Mouse (Mus musculus) left cerebral cortex, adult 11 months (tissue): Measurements from ENCODE around the gene Hdac4.

Experiments used
- DNase-seq: peaks from one replicate; pipeline ENCODE4 v3.0.0; 2022; ENCODE audit warnings: low spot score

Gene Hdac4

DNA sequence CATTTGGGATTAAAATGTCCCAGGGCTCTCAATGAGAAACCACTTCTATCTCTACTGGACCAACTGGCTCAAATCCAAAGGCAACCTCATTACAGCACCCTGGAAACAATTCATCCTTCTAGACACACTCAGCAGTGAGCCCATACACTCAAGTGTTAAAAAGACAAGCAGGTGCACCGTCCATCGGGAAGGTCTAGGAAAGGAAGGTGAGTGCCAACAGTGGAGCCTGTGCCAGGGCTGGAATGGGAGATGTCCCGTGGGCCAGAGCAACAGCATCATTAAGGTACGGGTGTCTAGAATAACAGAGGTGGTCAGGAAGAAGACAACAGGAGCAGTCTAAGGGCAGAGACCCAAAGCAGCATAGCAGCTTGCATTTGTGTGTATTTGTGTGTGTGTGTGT is 173.5 kb downstream of the Hdac4 start:
- no peak for DNase-seq

GRCm38 (mm10) chr1:92015938-92016672 is 179.4 kb downstream of the Hdac4 start:
- no peak for DNase-seq

- no peak for DNase-seq
Measured at GRCm38 (mm10) chr1:92015252-92015651, 180.2 kb downstream of the Hdac4 start.

DNA sequence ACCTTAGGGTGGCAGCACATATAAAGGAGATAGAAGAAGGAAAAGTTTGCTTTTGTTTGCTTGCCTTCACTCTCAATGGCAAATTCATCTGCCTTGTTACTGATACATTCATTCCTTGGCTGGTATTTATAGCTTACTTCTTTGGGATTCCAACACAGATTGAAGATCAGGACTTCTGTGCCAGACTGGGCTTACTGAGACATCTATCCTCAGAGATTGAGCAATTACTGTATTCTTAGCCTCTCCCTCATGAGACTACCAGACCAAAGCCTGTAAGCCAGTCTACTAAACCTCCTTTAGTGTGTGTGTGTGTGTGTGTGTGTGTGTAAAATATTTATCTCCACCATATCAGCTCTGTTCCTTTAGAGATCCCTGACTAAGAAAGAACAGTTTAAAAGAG is 181.0 kb downstream of the Hdac4 start:
- DNase-seq, result no peak

DNA sequence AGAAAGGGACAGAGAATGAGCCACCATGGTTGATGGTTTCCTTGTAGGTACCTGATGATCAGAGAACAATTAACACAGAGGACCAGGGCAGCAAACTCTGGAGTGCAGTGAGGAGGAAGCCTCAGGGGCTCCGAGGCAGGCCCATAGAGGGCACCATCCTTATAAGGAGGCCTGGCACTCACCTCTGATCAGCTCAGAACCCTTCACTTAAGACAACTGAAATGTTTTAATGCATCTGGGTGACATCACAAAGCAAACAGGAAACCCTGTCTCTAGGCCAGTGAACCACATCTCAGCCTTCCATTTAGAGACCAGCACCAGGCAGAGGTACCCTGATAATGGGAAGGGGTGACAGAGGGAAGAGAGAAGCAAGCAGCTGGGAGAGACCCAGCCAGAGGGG is 188.8 kb downstream of the Hdac4 start:
- no peak for DNase-seq

DNA sequence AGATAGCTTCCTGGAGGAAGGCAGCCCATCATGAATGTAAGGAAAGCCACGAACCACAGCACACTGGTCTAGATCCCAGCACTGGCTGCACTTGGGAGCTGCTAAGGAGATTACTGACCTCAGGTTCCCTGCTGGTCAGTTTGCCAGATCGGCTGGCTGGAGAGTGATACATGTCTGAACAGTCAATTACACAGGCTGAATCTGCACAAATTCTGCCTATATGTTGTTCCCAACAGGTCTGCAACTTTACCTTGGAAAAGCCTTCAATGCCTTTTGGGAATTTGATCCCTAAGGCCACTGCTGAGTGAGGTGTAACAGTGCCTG is 189.9 kb downstream of the Hdac4 start:
- no peak for DNase-seq

DNA sequence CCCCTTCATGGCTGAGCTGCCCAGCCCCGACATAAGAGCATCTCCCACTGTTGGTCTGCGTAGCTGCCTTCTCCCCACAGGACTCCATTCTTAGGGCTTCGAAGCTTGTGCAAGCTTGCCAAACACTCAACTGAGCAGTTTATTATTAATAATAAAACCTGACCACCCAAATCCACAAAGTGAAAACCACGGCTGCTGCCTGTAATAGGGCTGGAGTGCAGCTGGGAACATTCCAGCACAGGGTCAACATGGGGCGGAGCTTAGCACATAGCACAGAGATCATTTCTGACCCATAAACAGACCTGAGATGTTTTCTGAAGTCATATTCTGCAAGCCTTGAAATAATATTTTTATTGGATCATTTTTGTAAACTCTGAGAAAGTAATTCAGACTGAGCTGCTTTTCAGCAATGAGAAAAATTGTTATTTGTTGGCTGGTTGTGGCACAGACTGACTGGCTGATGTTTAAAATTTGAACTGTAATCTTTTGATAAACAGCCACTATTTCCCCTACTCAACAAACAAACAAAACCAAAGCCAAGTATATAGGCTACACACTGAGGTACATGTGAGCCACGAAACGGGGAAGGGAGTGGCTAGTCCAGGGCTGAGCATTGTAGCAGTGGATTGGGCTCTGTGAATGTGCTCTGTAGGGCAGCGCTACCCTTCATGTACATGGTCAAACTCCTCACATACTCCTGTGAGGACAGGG is 190.4 kb downstream of the Hdac4 start:
- DNase-seq, result no peak

DNA sequence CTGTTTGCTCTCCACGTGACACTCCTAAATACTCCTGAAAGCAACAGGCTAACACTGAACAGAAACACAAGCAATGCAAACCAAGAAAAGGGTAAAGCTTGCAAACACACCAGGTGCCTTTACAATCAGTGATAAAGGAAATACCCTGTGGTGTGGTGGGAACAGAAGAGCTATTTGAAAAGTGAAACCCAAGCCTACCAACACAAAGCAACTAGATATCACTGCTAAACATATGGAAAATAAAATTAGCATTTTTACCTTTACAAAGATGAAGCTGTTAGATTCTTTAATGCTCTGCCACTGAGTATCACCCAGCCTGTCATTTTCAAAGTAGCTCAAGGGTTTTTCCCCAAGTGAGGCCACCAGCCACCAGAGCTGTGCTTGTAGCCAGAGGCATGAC is 191.4 kb downstream of the Hdac4 start:
- no peak for DNase-seq

DNA sequence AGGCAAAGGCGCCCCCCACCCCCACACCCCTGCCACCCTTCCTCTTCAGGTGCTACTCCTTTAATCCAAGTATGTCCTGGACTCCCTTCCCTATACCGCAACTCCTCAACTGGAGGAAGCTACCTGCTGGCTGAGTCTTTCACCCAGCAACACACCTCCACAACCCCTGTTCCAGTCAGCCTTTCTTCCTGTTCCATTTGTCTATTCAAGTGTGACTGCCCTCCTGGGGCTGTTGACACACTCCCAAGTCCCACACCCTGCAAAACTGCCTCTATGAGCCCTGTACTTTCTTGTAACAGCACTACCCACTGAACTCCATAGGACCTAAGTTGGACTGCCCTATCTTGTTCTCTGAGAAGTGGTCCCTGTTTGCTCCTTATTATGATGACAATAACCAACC is 195.3 kb downstream of the Hdac4 start:
- no peak for DNase-seq

DNA sequence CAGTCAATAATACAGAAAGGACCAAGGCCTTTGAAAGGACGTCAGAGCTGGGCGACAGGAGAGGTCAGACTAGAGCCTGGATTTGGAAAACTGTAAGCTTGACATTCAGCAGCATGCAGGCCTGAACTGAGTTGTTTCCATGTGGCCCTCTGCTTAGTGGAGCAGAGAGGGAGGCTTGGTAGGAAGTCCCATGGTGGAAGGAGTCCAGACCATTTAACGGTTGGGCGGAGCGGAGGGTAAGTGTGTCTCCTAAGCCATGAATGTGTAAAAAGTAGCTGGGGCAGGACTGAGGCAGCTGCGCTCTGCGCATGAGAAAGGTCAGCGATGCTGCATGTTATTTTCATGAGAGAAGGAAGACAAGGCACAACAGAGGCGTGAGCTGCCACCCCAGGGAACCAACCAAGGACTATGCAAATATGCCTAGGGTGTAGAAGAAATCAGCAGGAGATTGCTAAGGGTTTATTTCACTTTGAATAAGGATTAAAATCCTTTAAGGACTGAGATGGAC is 201.8 kb downstream of the Hdac4 start:
- no peak for DNase-seq

DNA sequence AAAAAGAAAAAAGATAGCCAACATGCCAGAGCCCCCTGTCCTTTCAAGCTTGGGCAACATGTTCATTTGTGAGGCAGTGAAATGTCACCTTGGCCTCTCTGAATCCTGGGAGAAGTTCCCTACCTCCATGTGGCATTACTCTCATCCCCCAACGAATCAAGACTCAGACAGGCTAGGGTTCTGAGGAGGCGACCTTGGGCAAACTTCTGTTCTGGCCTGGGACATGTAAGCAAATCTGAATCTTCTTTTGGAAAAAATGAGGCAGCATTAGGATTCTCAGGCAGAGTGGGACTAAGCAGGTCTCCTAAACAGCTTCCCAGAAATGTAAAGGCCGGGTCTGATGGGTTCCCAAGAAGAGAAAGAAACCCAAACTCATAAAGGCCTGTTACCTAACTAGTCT is 202.8 kb downstream of the Hdac4 start:
- no peak for DNase-seq

- DNase-seq, result no peak
Measured at GRCm38 (mm10) chr1:91991597-91991996, 203.9 kb downstream of the Hdac4 start.

DNA sequence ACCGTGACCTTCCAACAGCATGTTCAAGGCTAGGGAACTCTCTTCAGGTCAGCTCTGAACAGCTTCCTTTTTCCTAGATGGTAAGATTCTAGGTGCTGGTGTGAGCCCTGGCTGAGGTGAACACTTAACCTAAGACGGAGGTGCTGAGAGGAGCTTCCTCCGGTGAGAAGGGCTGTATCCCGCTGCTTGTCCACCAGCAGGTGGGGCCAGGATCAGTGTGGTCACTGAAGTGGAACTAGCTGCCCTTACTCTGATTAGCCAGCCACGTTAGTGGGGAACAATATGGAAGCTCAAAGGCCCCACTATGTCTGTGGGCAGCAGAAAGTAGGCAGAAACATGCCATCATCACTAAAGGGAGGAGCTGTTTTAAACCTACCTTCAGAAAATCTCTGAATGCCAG is 204.6 kb downstream of the Hdac4 start:
- no peak for DNase-seq

DNA sequence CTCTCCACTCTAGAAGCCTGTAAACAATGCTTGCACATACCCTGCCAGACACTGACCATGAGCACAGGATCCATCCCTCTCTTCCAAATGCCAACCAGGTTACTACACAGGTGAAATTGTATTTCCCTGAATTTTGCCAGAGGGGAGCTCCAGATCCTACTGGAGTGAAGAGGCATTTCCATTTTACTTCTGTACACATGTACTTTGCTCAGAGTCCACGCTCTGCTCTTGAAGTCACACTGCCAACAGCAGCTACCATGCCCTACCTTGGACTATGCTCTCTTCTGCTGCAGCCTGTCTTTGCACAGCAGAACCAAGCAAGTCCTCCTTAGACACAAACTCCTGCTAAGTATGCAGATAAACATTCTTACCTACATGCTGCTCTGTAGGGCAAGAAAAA is 206.6 kb downstream of the Hdac4 start:
- no peak for DNase-seq

- peak; percentile 16 for DNase-seq
Measured at GRCm38 (mm10) chr1:91987431-91987830, 208.1 kb downstream of the Hdac4 start.

- no peak for DNase-seq
Measured at GRCm38 (mm10) chr1:91985783-91986182, 209.7 kb downstream of the Hdac4 start.

DNA sequence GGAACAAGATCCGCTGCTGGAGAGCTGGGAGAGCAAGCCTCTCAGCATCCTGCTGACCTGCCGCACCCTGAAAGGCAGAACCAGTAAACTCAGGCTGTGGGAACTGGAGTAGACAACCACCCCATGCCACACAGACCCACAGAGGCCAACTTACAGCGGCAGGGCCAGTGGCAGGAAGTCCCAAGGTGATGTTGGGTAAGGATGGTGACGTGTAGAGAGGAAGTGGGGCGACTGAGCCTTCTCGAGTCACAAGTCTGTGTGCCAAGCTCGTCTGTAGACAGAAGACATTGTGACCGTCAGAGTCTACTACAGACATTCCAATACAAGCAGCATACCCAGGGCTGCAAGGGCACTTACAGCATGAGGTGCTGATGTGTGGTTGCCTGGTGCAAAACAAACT is 211.0 kb downstream of the Hdac4 start:
- no peak for DNase-seq

DNA sequence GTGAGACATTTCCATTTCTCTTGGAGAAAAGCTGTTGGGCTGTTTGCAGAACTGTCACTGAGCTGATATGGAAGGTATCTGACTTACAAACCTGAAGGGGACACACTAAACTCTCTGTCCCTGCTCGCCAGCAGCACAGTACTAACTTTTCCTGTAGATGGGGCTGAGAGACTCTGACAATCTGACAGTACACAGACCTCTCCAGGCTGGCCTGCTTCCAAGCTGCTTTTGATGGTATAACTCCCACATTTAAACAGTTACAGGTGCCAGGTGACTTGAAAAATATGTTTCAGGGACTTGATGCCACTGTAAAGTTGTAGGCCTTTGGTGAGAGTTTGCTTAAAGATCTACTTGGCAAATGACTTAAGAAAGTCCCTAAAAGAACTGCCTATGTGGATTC is 214.1 kb downstream of the Hdac4 start:
- DNase-seq, result no peak

DNA sequence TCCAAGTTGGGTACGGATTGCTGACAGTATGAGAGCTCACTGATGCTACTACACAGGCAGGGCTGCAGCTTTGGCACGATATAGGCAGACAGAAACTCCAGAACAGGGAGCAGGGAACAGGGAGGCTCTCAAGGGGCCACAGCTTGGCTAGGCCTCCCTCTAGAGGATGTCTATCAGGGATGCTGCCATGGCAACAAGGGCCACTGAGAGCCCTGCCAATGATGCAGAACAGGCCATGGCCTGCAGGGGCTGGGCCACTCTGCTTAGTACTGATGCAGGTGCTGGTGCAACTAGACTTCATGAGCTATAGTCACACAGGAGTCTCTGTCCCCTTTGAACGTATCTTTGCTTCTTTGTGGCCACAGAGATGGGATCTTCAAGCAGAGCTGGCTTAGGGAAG is 217.1 kb downstream of the Hdac4 start:
- DNase-seq, result no peak

DNA sequence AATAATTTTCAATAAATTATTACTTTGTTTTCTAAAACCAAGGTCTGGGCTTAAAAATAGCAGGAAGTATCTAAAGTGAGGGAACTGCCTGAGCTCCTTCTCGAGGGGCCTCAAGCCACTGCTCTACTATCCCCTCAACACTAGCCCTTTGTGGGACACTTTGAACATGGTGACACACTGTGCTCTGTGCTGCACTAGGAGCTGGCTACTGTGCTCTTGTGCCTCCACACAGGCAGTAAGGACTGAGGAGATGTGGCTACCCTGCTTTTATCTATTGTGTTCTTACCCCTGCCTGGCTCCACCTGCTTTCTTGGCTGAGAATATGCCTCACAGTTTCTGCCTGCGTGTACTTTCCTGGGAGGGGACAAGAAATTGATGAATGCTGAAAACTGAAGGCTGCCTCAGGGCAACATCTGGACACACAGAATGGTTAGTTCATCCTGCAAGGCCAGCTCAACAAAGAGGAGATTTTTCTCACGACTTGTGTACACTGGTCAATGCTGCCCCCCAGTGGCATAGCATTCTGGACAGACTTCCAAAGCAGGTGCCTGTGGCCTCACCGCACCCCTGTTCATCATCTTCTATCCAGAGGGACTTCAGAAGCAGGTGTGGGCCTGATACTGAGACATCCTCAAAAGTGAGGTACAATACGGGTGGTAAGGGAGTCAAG is 226.7 kb downstream of the Hdac4 start:
- no peak for DNase-seq

DNA sequence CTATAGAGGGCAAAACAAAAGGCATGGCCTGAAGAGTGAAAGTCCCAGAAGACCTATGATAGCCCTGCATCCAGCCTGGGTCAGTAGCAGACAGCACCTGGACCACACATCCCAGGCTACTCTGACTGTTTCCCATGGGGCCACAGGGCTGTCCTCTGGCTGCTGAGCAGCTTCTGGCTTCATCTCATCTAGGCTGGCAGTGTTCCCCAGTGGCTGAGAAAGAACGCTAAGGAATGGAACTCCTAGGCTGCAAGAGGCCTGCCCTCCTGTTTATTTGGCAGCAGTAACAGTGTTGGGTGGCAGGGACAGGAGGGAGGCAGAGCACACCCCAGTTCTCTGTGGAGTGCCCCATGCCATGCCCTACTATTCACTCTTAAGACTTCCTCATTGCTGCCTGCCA is 228.5 kb downstream of the Hdac4 start:
- DNase-seq, result no peak

- DNase-seq, result no peak
Measured at GRCm38 (mm10) chr1:91964486-91965335, 230.8 kb downstream of the Hdac4 start.
